Mouse (Mus musculus): ENCODE data around the gene Slc15a5. TPM values are rescaled to one million over a fixed set of nuclear protein-coding genes. Genes with fewer than 3 reads are reported as not detected.

Gene Slc15a5
- polyA plus RNA-seq, 1 experiment from 2014 or later = 0.10 TPM

- WGBS = 85% methylated on average over 5 of the region's 5 CpGs
Observed at GRCm38 (mm10) chr6:138077681-138078439, 1.9 kb downstream of the Slc15a5 start.

DNA sequence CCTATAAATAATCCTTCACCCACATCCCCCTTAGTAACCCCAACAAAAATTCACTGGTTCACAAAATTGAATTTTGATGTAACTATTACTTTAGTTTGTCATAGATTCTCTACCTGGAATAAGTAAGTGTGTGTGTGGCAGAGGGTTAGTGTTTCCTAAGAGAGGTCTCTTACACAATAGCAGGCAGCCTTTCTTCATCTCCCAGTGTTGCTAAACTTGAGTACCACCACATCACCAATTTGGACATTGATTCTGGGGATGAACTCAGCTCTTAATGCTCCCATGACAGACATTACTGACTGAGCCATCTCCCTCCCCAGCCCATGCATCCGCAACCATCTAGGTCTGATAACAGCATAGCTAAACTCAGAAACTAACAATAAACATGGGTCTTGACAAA is 4.0 kb downstream of the Slc15a5 start:
- Histone ChIP-seq H3K36me3 (no peaks in the 10 kb centered on the region), H3K4me3 (no peak overlapping the region), H3K27me3 (no peaks in the 10 kb centered on the region), H3K4me2 (no peak overlapping the region), H3K9ac (no peak overlapping the region), H3K27ac (no peak overlapping the region), H3K9me3 (no peaks in the 10 kb centered on the region), H3K4me1 (replicated peaks) (no peaks in the 10 kb centered on the region)
- 94% methylated on average over 1 of the region's 1 CpGs for WGBS
- no peak for ATAC-seq (ENCODE audit: low FRiP score)

More at GRCm38 (mm10) chr6:138077681-138078439, 1.9 kb downstream of the Slc15a5 start:
- Histone ChIP-seq H3K36me3 (no peaks in the 10 kb centered on the region), H3K27me3 (no peaks in the 10 kb centered on the region), H3K27ac (no peak overlapping the region), H3K9ac (no peak overlapping the region), H3K4me2 (no peak overlapping the region), H3K4me1 (replicated peaks) (no peaks in the 10 kb centered on the region), H3K4me3 (no peak overlapping the region), H3K9me3 (no peaks in the 10 kb centered on the region)
- no peak for ATAC-seq (ENCODE audit: low FRiP score)

DNA sequence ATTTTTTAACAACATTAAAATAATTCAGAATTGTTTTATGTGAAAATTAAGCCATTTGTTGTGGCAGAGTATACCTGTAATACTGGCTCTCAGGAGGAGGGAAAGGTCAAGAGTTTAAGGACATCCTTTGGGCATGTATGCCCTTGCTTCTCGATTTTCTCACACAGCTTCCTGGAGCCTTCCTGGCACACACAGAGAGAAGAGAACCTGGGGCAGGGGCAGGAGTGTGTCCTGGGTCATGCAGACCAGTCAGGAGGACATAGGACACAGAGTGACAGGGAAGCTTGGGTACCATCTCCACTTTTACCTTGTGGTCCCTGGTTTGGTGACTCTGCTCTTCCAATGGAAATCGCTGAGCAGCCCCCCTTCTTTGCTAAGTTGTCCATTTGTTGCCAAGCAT is 6.2 kb downstream of the Slc15a5 start:
- Histone ChIP-seq H3K9ac (no peak overlapping the region), H3K27me3 (no peaks in the 10 kb centered on the region), H3K4me3 (no peak overlapping the region), H3K36me3 (no peaks in the 10 kb centered on the region), H3K9me3 (no peaks in the 10 kb centered on the region), H3K27ac (no peak overlapping the region), H3K4me1 (replicated peaks) (no peaks in the 10 kb centered on the region), H3K4me2 (no peak overlapping the region)
- no peak for ATAC-seq (ENCODE audit: low FRiP score)
- 82% methylated on average over 2 of the region's 2 CpGs for WGBS

DNA sequence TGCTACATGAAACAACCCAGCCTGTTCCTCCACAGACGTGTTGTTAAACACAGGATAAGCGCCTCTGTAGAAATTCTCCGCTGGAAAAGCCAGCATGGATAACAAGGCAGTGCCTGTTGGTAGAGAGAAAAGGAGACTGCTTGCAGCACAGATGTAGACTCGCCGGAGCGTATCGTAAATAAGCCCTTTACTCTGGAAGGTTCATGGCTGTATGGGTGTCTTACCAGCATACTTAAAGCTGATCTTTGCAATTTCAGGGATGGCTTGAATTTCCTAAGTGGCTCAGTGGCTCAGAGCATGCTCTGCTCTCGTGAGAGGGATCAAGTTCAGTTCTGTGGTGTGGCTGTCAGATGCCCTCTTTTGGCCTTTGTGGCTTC is 6.8 kb downstream of the Slc15a5 start:
- ATAC-seq (ENCODE audit: low FRiP score) = no peak
- 84% methylated on average over 8 of the region's 8 CpGs for WGBS

GRCm38 (mm10) chr6:138072110-138072962 is 7.4 kb downstream of the Slc15a5 start:
- Histone ChIP-seq H3K9ac (no peak overlapping the region), H3K27me3 (no peaks in the 10 kb centered on the region), H3K36me3 (no peaks in the 10 kb centered on the region), H3K4me3 (no peak overlapping the region), H3K9me3 (no peaks in the 10 kb centered on the region), H3K4me2 (no peak overlapping the region), H3K27ac (no peak overlapping the region), H3K4me1 (replicated peaks) (no peaks in the 10 kb centered on the region)
- ATAC-seq (ENCODE audit: low FRiP score) = no peak
- WGBS = 86% methylated on average over 5 of the region's 5 CpGs

More for the DNA sequence above, 6.8 kb downstream of the Slc15a5 start:
- no peak overlapping the region for H3K4me2 ChIP-seq
- no peak overlapping the region for H3K4me3 ChIP-seq
- no peaks in the 10 kb centered on the region for H3K9me3 ChIP-seq
- H3K27ac ChIP-seq = no peak overlapping the region
- H3K9ac ChIP-seq = no peak overlapping the region
- no peaks in the 10 kb centered on the region for H3K4me1 ChIP-seq (replicated peaks)
- no peaks in the 10 kb centered on the region for H3K36me3 ChIP-seq
- H3K27me3 ChIP-seq = no peaks in the 10 kb centered on the region

DNA sequence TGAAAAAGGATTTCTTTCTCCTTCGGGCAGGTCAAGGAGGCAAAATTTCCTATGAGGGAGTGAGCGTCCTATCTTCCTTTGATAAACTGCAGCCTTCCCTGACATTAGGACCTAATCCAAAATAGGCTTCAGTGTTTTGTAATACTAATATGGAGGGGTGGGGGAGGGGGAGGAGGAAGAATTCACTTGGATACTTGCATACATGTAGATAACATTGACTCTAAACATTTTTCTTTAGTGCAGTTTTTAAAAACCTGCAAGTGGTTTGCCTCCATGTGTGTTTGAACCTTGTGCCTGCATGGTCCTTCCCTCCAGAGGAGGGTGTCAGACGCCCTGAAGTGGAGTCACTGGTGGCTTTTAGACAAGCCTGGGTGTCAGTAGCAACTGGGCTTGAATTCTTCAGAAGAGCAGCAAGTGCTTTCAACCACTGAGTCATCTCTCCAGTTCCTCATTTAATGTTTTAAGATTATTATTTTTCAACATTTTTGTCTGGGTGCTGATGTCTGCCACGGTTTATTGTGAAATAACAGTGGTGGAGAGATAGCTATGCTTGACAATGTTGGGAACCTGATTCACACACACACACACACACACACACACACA is 8.1 kb downstream of the Slc15a5 start:
- Histone ChIP-seq H3K4me1 (replicated peaks) (no peaks in the 10 kb centered on the region), H3K27me3 (no peaks in the 10 kb centered on the region), H3K4me3 (no peak overlapping the region), H3K27ac (no peak overlapping the region), H3K4me2 (no peak overlapping the region), H3K9ac (no peak overlapping the region), H3K9me3 (no peaks in the 10 kb centered on the region), H3K36me3 (no peaks in the 10 kb centered on the region)
- ATAC-seq (ENCODE audit: low FRiP score) = no peak
- 59% methylated on average over 4 of the region's 4 CpGs for WGBS

GRCm38 (mm10) chr6:138070720-138071504 is 8.8 kb downstream of the Slc15a5 start:
- Histone ChIP-seq H3K4me1 (replicated peaks) (no peaks in the 10 kb centered on the region), H3K4me3 (no peak overlapping the region), H3K4me2 (no peak overlapping the region), H3K27ac (no peak overlapping the region), H3K9ac (no peak overlapping the region), H3K27me3 (no peaks in the 10 kb centered on the region), H3K9me3 (no peaks in the 10 kb centered on the region), H3K36me3 (no peaks in the 10 kb centered on the region)
- 55% methylated on average over 13 of the region's 13 CpGs for WGBS
- ATAC-seq (ENCODE audit: low FRiP score) = no peak

- Histone ChIP-seq H3K4me3 (no peak overlapping the region), H3K27ac (no peak overlapping the region), H3K9ac (no peak overlapping the region), H3K27me3 (no peaks in the 10 kb centered on the region), H3K9me3 (no peaks in the 10 kb centered on the region), H3K4me1 (replicated peaks) (no peaks in the 10 kb centered on the region), H3K36me3 (no peaks in the 10 kb centered on the region), H3K4me2 (no peak overlapping the region)
- ATAC-seq (ENCODE audit: low FRiP score) = no peak
- 94% methylated on average over 10 of the region's 10 CpGs for WGBS
Observed at GRCm38 (mm10) chr6:138069921-138070320, 9.8 kb downstream of the Slc15a5 start.

- Histone ChIP-seq H3K4me3 (no peak overlapping the region), H3K9ac (no peak overlapping the region), H3K4me1 (replicated peaks) (no peaks in the 10 kb centered on the region), H3K27me3 (no peaks in the 10 kb centered on the region), H3K36me3 (no peaks in the 10 kb centered on the region), H3K27ac (no peak overlapping the region), H3K4me2 (no peak overlapping the region), H3K9me3 (no peaks in the 10 kb centered on the region)
- WGBS = 27% methylated on average over 15 of the region's 15 CpGs
- no peak for ATAC-seq (ENCODE audit: low FRiP score)
Observed at GRCm38 (mm10) chr6:138055572-138055971, 24.1 kb downstream of the Slc15a5 start.

GRCm38 (mm10) chr6:138054956-138055355 is 24.8 kb downstream of the Slc15a5 start:
- no peaks in the 10 kb centered on the region for H3K36me3 ChIP-seq
- H3K27ac ChIP-seq = no peak overlapping the region
- no peak overlapping the region for H3K9ac ChIP-seq
- H3K4me3 ChIP-seq = no peak overlapping the region
- WGBS = 89% methylated on average over 12 of the region's 12 CpGs
- no peaks in the 10 kb centered on the region for H3K4me1 ChIP-seq (replicated peaks)
- H3K4me2 ChIP-seq = no peak overlapping the region
- no peak for ATAC-seq (ENCODE audit: low FRiP score)
- H3K9me3 ChIP-seq = no peaks in the 10 kb centered on the region
- H3K27me3 ChIP-seq = no peaks in the 10 kb centered on the region

GRCm38 (mm10) chr6:138054166-138054565 is 25.6 kb downstream of the Slc15a5 start:
- WGBS = 56% methylated on average over 1 of the region's 1 CpGs
- H3K4me3 ChIP-seq = no peak overlapping the region
- no peak for ATAC-seq (ENCODE audit: low FRiP score)
- H3K9me3 ChIP-seq = no peaks in the 10 kb centered on the region
- H3K27me3 ChIP-seq = no peaks in the 10 kb centered on the region
- H3K36me3 ChIP-seq = no peaks in the 10 kb centered on the region
- H3K4me1 ChIP-seq (replicated peaks) = no peaks in the 10 kb centered on the region
- no peak overlapping the region for H3K27ac ChIP-seq
- no peak overlapping the region for H3K4me2 ChIP-seq
- no peak overlapping the region for H3K9ac ChIP-seq

- H3K9ac ChIP-seq = no peak overlapping the region
- no peaks in the 10 kb centered on the region for H3K36me3 ChIP-seq
- H3K4me2 ChIP-seq = no peak overlapping the region
- no peaks in the 10 kb centered on the region for H3K4me1 ChIP-seq (replicated peaks)
- no peaks in the 10 kb centered on the region for H3K9me3 ChIP-seq
- H3K27me3 ChIP-seq = no peaks in the 10 kb centered on the region
- no peak overlapping the region for H3K27ac ChIP-seq
- H3K4me3 ChIP-seq = no peak overlapping the region
- ATAC-seq (ENCODE audit: low FRiP score) = no peak
- WGBS = 87% methylated on average over 9 of the region's 9 CpGs
Observed at GRCm38 (mm10) chr6:138053686-138054085, 26.0 kb downstream of the Slc15a5 start.

All from hindbrain, embryonic 13.5 days (tissue).